Mouse (Mus musculus) embryo, embryonic 10.5 days (tissue): ENCODE results near the gene Eaf2.
"Not testable (repeated sequence)": the region's sequence is repeated elsewhere in the genome, so short reads cannot be mapped to it uniquely, and the experiment has no call there.

Experiments used
- DNase-seq: peaks from one replicate; pipeline ENCODE4 v3.0.0-alpha.2; 2015; ENCODE audit warnings: low spot score

Eaf2 gene

DNA sequence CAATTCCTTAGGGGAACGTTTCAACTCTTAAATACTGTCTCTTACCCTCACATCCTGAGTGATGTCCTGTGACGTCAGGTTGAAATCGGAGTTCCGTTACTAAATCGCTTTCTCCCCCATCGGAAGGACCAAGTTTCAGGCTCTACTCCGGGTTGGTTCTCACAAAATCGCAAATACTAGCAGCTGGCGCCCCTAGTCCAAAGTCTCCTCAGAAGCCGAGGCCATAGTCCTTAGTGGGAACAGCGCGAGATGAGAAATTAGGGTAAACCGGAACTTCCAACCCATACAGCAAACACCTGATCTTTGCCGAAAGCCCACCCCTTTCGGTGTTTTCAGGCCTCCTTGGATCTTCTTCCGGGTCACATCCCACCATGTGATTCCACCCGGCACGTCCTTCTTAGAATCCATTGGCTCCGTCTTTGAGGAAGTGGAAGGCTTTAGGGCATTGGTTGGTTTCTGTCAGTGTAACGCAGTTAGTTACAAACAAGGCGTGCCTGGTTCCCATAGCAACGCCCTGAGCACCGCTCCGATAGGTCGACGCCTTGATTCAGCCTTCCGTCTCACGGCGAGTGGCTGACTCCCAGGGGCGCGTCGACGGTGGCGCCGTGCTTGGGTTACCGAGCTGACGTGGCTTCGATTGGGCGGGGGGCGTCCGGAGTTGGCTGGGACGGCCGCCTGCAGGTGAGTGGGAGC is at the start of gene Eaf2, which contains the start of gene Golgb1:
Gene Eaf2 (minus strand): TSS at position 421 of the 693 bp plus-strand sequence.
Gene Golgb1 (plus strand): TSS at position 558 of the 693 bp plus-strand sequence.
- peak; percentile 100 for DNase-seq

DNA sequence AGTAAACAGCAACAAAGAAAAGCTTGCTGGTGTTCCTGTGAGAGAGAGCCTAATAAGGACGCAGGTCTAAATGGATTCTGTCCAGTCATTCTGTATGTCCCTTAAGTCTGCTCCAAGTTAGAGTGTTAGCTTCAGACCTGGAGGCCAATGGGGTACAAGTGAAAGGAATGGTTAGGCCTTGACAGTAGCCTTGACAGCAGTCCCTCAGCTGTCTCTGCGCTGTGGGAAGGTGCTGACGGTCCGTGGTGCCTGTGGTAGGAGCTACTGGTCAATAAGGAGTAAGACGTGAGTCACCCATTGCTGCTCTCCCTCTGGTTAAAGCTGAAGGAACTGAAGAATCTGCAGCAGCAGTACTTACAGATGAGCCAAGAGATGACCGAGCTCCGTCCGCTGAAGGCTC is 49.5 kb upstream of the Eaf2 start:
- no peak for DNase-seq

DNA sequence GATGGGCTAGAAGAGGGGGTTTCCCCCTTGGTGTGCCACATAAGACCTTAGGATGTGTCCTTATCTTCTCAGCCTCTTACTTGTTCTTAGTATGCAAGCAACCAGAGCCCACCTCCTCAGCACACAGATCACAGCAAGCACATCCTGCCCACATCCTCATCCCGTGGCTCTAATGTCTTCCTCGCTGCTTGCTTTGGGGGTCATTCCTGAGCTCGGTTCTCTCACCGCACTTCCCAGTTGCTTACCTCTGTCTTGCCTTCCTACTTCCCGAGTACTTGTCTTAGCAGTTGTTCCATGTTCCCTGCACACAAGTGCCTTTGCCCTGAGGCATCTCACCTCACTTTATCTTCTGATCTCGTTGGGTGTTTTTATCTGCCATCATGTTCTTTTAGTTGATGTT is 47.2 kb upstream of the Eaf2 start:
- DNase-seq, result no peak

DNA sequence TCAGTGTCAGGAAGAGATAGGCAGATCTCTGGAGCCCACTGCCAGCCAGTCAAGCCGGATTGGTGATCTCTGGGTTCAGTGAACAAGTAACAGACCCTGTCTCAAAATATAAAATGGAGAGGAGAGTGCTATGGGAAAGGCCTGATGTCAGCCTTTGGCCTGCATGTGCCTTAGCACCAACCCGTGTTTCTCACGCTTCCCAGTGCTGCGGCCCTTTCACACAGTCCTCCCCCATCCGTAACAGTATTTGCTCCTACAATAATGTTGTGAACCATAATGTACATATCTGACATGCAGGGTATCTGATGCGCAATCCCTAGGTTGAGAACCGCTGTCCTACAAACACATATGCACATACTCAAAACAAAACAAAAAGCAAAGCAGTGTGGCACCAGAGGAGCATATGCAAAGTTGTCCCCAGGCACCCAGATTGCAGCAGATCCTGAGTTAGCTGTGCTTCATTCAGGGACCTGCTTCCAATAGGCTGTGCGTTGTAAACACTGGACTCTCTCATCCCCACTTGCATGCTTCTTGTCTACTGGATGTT is 46.3 kb upstream of the Eaf2 start:
- no peak for DNase-seq

DNA sequence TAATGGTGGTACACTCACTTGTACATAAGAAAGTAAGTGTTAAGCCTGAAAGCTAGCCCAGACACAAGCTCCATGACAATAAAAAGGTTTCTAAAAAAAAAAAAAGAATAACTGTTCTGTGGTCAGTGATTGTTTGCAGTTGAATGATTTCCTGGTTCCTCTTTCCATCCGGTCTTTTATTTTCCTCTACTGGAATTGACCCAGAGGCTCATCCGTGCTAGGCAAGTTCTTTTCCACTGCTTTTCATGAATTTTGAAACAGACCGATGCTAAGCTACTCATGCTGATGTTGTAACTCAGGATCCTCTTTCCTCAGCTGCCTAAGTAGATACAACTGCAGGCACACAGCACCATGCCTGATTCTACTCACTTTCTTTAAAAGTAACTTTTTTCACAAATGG is 45.6 kb upstream of the Eaf2 start:
- DNase-seq, result no peak

DNA sequence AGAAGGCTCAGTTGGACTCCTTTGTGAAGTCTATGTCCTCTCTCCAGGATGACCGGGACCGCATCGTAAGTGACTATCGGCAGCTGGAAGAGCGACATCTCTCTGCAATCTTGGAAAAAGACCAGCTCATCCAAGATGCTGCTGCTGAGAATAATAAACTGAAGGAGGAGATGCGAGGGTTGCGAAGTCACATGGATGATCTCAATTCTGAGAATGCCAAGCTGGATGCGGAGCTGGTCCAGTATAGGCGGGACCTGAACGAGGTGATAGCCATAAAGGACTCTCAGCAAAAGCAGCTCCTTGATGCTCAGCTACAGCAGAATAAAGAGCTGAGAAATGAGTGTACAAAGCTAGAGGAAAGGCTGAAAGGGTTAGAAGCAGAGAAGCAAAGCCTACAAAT is 43.7 kb upstream of the Eaf2 start:
- no peak for DNase-seq

DNA sequence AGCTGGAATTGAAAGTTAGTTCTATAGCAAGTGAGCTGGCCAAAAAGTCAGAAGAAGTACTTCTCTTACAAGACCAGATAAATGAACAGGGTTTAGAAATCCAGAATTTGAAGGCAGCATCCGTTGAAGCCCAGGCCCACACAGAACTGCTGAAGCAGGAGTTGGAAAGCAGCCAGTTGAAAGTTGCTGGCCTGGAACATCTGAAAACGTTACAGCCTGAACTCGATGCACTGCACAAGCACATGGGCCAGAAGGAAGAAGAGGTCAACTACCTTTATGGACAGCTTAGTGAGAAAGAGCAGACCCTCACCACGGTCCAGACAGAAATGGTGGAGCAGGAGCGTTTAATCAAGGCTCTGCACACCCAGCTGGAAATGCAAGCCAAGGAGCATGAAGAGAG is 39.4 kb upstream of the Eaf2 start:
- DNase-seq, result no peak

DNA sequence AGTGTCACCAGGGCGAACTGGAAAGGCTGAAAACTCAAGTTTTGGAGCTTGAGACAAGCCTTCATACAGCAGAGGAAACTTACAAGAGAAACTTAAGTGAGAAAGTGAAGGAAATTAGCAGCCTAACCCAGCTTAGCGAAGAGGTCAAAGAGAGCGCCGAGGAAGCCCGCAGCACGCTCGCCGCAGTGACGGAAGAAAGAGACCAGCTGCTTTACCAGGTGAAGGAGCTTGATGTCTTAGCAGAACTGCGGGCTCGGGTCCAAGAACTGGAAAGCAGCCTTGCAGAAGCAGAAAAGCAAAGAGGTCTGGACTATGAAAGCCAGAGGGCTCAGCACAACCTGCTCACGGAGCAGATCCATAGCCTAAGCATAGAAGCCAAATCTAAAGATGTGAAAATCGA is 37.5 kb upstream of the Eaf2 start:
- DNase-seq, result no peak

DNA sequence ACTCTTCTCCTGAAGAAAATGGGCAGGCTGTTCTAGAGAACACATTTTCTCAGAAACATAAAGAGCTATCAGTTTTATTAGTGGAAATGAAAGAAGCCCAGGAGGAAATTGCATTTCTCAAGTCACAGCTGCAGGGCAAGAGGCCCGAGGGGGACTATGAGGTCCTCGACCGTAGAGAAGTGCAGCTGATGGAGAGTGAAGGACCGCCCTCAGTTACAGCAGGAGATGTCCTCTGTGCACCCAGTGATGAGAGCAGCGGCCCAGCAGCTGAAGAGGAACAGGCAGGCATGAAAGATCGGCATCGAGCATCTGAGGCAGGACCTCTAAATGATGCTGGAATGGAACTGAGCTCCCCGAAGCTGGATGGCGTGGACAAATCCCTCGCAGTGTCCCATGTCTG is 37.1 kb upstream of the Eaf2 start:
- DNase-seq, result no peak

DNA sequence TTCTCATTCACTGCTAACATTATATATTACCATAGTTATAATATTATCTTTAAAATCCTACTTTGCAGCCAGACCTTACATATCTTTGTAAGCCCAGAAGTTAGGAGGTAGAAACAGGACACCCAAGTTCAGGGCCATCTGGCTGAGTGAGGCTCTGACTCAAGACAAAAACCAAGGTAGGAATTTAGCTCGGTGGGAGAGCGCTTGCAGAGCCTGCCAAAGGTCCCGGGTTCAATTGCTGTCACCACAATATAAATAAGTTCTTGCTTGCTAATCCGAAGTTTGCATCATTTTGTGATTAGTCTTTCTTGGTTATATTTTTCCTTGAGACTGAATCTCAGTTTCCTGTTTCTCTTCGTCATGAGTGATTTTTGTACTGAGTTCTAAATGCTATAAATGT is 28.4 kb upstream of the Eaf2 start:
- DNase-seq, result no peak

DNA sequence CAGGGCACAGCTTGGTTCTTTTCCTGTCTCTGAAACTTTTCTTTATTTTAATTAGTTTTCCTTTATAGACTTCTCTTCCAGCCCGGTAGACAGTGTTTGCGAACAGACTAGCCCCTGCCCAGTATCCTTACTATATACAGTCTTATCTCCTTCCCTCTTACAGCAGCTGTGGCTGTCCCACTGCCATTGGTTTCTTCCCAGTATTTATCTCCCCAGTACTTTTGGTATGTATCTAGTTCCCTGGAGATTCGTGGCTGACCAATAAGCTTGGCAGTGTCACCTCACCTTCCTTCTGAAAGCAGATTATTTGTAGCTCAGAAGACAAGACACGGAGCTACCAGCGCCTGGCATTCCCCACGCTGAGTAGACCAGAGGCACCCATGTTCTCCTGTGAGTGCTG is 21.9 kb upstream of the Eaf2 start:
- no peak for DNase-seq

DNA sequence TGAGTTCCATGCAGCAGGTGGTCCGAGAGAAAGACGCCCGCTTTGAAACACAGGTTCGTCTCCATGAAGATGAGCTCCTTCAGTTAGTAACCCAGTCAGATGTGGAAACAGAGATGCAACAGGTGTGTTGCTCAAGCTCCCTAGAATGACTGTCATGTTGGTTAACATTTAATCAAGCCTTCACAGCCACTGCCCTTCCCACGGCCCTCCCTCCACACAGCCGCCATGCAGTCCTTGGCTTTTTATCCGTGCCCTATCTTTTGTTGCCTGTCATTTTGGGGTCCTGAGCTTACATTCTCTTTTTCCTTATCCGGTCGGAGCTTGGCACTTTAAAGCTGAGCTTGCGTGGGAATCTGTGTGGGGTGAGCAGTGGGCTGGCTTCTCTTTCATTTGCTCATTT is 18.5 kb upstream of the Eaf2 start:
- no peak for DNase-seq

DNA sequence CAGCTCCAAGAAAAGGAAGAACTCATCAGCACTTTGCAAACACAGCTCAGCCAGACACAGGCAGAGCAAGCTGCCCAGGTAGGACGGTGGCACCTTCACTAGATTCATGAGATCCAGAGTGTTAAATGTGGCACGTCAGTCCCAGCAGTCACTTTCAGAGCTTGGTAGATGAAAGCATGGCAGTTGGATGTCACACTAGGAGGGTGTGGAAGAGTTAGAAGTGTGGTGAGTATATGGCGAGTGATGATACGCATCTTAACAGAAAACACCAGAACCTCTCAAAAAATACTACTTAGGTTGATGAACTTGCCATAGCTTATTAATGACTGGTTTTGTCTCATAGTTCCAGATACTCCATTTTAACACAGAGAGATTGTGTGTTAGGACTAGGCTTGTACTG is 16.6 kb upstream of the Eaf2 start:
- no peak for DNase-seq

DNA sequence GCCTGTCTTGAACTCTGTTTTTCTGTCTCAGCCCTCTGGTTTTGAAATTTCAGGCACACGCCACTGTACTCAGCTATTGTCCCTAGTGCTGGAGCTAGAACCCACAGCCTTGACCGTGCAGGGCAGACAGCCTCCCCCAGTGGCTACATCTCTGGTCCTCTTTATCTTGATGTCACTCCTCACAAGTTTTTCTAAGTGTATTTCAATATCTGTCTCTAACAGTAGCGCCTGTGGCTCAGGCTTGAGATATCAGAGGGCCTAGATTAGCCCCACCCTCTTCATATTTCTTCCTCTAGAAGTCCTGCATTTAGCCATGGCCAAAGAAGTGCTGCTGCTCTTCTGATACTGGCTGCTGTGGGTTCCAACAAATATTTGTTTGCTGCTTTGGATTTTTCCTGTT is 15.8 kb upstream of the Eaf2 start:
- no peak for DNase-seq

DNA sequence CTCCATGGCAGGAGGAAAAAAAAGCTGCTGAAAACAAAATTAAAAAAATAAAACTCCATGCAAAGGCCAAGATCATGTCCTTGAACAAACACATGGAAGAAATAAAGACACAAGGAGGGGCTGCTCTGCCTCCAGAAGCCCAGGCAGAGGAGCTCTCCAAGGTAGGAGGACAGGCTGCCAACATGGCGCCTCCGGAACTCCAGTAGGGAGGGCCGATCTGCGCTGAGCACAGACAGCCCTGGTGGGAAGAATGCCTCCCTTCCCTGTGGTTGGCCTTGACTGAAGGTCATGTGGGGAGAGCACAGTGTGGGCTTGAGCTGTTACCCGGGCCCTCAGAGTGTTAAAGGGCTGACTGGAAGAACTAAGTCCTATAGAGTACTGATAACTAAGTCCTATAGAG is 12.7 kb upstream of the Eaf2 start:
- no peak for DNase-seq

DNA sequence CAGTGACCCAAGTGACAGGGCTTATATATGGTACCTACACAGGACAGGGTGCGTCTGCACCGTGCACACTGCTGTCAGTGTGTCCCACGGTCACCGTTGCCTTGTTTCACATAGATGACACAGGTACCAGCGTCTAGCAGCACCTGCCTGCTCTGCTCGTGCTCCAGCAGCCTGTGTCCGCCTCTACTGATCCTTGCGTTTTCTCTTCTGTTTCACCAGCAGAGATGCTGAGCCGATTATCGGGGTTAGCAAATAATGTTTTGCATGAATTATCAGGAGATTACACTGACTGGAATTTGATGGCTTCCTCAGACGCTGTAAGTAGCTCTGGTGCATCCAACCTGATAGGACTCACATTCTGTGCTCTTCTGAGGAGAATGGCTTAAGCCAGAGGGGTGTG is 11.1 kb upstream of the Eaf2 start:
- DNase-seq, result no peak

DNA sequence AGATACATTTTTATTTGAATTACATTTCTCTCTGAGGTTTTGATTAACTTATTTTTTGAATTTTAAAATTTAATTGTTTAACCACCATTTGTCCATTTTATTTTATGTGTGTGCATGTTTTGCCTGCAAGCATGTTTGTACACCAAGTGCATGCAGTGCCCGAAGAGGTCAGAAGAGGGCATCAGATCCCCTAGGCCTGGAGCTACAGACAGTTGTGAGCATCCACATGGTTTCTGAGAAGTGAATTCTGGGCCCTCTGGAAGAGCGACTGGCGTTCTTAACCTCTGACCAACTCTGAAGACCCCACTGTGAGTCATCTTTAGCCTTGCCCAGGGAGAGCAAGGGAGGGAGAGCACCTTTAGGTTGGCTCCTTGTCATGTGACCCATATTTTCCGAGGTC is 10.1 kb upstream of the Eaf2 start:
- peak; percentile 57 for DNase-seq

DNA sequence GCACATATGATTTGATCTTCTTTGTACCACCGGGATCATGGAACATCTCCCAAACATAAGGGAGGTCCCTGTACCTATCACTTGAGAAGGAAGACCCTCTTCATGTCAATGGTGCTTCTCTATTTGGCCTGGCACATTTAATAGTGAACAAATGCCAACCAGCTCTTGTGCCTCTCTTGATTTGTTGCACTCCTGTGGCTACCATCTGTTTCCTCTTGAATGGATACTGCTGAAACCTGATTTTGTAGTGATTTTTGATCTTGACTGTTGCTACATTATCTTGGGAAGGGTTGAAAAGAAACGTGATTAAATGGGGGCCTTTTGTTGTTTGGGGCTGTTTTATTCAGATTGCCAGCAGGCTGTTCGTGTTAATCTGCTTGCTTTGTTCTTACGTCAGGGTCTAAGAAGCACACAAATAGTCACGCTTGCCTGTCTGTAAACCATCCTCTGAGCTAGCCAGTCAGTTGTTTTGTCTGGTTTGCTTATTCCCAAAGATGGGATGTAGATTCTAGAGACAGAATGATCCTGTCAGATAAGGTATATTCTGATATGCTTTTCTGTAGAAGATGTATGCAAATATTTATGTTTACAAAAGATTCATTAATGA is 8.0 kb upstream of the Eaf2 start:
- DNase-seq, result no peak

DNA sequence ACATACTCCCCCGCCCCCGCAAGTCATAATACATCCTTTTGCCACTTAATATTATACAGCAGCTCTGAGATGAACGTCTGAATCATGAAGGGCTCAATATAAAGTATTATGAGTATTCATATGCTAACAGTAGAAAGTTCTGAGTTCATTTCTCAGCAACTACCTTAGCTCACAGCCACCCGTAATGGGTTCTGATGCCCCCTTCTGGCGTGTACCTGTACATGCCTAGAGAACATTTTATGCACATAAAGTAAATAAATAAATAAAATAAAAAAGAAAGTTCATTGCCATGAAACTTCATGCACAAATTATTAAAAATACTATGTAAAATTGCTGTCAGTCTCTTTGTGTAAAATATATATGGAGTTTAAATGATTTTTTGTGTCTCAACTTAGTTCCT is 2.5 kb upstream of the Eaf2 start:
- peak; percentile 16 for DNase-seq

DNA sequence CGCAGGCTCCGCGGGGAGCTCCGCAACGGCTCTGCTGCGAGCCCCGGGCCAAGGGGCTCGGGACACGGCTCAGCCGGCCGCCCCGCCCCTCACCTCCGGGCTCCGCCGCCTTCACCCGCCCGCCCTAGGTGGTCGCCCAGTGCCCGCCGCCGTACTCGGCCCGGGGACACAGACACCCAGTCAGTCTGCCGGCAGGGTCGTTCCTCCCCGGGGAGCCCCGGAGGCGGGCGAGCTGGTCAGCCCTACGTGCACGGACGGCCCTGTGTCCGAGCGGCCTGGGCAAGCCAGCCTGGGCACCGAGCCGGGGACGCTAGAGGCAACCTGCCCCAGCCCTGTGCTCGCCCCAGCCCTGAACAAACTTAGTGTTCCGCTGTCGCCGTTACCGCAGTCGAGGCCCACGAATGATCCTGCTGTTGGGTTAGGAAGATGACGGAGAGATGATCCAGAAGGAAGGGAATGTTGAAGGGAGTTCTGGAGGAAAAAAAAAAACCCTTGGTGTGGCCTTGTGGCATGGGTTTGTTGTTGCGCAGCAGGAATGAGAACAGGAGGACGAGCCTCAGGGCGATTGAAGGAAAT is 561 bp upstream of the Eaf2 start:
- peak; percentile 40 for DNase-seq

DNA sequence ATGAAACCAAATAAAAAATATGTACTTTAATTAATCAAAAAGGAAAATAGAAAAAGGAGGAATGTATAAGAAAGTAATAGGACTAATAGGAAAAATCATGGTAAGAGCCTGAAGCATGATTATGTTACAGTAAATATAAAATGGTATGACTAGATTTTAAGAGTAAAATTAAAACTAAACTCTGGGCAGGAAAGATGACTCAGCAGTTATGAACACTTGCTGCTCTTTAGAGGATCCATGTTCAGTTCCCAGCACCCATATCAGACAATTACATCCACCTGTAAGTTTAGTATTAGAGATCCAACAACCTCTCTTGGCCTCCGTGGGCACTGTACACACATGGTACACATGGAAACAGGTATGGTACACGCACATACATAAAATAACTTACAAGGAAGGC is 5.4 kb downstream of the Eaf2 start:
- DNase-seq, result no peak

DNA sequence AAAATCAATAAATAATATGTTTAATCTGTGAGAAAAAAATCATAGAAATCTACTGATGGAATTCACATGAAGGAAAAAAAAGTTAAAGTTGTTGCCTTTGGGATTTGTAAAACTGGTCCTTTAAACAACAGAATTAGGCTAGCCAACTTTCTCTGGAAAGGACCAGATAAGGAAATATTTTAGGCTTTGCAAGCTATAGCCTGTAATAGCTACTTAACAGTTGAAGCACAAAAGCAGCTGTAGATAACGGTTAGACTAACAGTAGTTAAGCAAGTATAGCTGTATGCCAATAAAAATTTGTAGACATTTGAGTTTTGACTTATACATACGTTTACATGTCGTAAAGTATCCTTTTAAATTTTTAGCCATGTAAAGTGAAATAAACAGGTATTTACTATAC is 11.2 kb downstream of the Eaf2 start:
- DNase-seq, result no peak

DNA sequence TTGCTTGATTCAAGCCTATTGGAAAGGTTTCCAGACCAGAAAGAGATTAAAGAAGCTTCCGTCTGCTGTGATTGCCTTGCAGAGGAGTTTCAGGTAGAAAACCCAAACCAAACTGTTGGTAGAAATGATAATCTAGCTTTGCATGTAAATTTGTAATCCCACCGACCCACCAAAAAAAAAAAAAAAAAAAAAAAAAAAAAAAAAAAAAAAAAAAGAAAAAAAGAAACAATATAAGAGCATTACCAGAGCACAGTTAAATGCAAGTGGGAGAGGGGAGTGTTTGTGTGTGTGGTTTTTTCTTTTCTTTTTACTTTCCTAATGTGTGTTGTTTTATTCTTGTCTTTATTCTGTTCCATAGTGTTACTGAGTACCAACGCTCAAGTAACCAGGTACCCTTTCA is 23.6 kb downstream of the Eaf2 start:
- DNase-seq, result no peak

DNA sequence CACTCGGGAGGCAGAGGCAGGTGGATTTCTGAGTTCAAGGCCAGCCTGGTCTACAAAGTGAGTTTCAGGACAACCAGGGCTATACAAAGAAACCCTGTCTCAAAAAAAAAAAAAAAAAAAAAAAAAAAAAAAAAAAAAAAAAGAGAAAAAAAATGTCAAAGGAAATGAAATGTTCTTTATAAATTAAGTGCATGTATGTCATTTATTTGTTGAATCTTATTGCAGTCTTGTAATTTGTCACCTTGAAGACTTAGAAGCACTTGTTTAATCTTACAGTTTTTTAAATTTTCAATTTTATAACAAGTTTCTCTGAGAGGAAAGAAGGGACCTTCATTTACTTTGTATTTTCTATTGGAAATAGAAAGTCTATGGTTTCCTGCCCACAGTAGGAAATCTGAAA is 27.9 kb downstream of the Eaf2 start:
- DNase-seq, result not testable (repeated sequence)
